Mouse (Mus musculus) MEL (cell line): ENCODE measurements at regions not wholly inside any gene's neighbourhood (a gene's known extent, or its start where the extent isn't known, plus 50 kb on each side); places are given as distances from the start of the nearest gene placed in this dataset.

Source experiments
- DNase-seq: peaks from one replicate; pipeline ENCODE4 v3.0.0; 2011; ENCODE audit warnings: low read depth, low spot score
- H3K27ac ChIP-seq: 2 replicates; pipeline ENCODE4 v1.5.1; 2012; ENCODE audit warnings: low read depth, mild to moderate bottlenecking, control low read depth, low read length, moderate library complexity; ENCODE audit not compliant: control insufficient read depth
- H3K27me3 ChIP-seq, 2 experiments: fragments of 150-350 bp in 1 of 2; sonication (generic) in 1 of 2; 2 replicates each; pipeline ENCODE4 v1.6.1; 2012; ENCODE audit warnings: low read length in 2 of 2, mild to moderate bottlenecking in 2 of 2, improper control_type of control experiment in 1 of 2, moderate library complexity in 1 of 2; ENCODE audit not compliant: insufficient read depth in 2 of 2, control insufficient read depth in 1 of 2
- H3K36me3 ChIP-seq, 2 experiments: 2 replicates each; pipeline ENCODE4 v1.6.1; 2012 to 2014; ENCODE audit warnings: low read length in 2 of 2, improper control_type of control experiment in 1 of 2, inconsistent platforms in 1 of 2, mild to moderate bottlenecking in 1 of 2; ENCODE audit not compliant: insufficient read depth in 2 of 2, control insufficient read depth in 1 of 2
- H3K4me1 ChIP-seq, 2 experiments: fragments of 150-350 bp in 1 of 2; sonication (generic) in 1 of 2; 2 replicates each; pipeline ENCODE4 v1.6.1; 2012; ENCODE audit warnings: low read length in 2 of 2, improper control_type of control experiment in 1 of 2, mild to moderate bottlenecking in 1 of 2; ENCODE audit not compliant: insufficient read depth in 2 of 2, control insufficient read depth in 1 of 2
- H3K4me3 ChIP-seq, 2 experiments: fragments of 150-350 bp in 1 of 2; sonication (generic) in 1 of 2; 2 replicates each; pipeline ENCODE4 v1.5.1; 2012; ENCODE audit warnings: low read depth in 2 of 2, low read length in 2 of 2, mild to moderate bottlenecking in 2 of 2, moderate library complexity in 2 of 2, control low read depth in 1 of 2, improper control_type of control experiment in 1 of 2; ENCODE audit not compliant: control insufficient read depth in 1 of 2, insufficient read depth in 1 of 2
- H3K79me2 ChIP-seq: 2 replicates; pipeline ENCODE4 v1.6.1; 2012; ENCODE audit warnings: mild to moderate bottlenecking, low read length, moderate library complexity; ENCODE audit not compliant: control insufficient read depth, poor library complexity, insufficient read depth
- H3K9ac ChIP-seq: 2 replicates; pipeline ENCODE4 v1.6.1; 2012; ENCODE audit warnings: low read depth, mild to moderate bottlenecking, control low read depth, low read length, moderate library complexity; ENCODE audit not compliant: control insufficient read depth, poor library complexity, severe bottlenecking
- H3K9me3 ChIP-seq: fragments of 150-350 bp; sonication (generic); replicated peaks from 2 replicates; pipeline ENCODE4 v1.6.1; 2012; ENCODE audit warnings: mild to moderate bottlenecking, low read length, improper control_type of control experiment, moderate library complexity; ENCODE audit not compliant: insufficient read depth
- CHD1 ChIP-seq: IDR thresholded peaks from 2 replicates; pipeline ENCODE4 v1.6.1; 2012; ENCODE audit warnings: low read depth, mild to moderate bottlenecking, inconsistent platforms, low read length, improper control_type of control experiment
- E2F4 ChIP-seq: IDR thresholded peaks from 2 replicates; pipeline ENCODE4 v1.6.1; 2011; ENCODE audit warnings: low read depth, low read length, improper control_type of control experiment, borderline replicate concordance
- ETS1 ChIP-seq: IDR thresholded peaks from 2 replicates; pipeline ENCODE4 v1.6.1; 2012; ENCODE audit warnings: low read depth, mild to moderate bottlenecking, inconsistent platforms, low read length, improper control_type of control experiment, moderate library complexity
- GABPA ChIP-seq: IDR thresholded peaks from 2 replicates; pipeline ENCODE4 v1.6.1; 2012; ENCODE audit warnings: low read depth, mild to moderate bottlenecking, inconsistent platforms, low read length, improper control_type of control experiment, moderate library complexity
- GATA1 ChIP-seq: IDR thresholded peaks from 2 replicates; pipeline ENCODE4 v1.6.1; 2011; ENCODE audit warnings: low read depth, low read length, improper control_type of control experiment
- HCFC1 ChIP-seq: IDR thresholded peaks from 2 replicates; pipeline ENCODE4 v1.6.1; 2012; ENCODE audit warnings: low read depth, mild to moderate bottlenecking, inconsistent platforms, low read length, improper control_type of control experiment, moderate library complexity
- JUND ChIP-seq: IDR thresholded peaks from 2 replicates; pipeline ENCODE4 v1.6.1; 2011; ENCODE audit warnings: low read depth, mild to moderate bottlenecking, improper control_type of control experiment, low read length
- MAFK ChIP-seq: IDR thresholded peaks from 2 replicates; pipeline ENCODE4 v1.6.1; 2011; ENCODE audit warnings: low read depth, mild to moderate bottlenecking, low read length, improper control_type of control experiment, borderline replicate concordance
- MAZ ChIP-seq: IDR thresholded peaks from 2 replicates; pipeline ENCODE4 v1.6.1; 2012; ENCODE audit warnings: low read depth, mild to moderate bottlenecking, inconsistent platforms, low read length, improper control_type of control experiment
- MEF2A ChIP-seq: IDR thresholded peaks from 2 replicates; pipeline ENCODE4 v1.6.1; 2014; ENCODE audit warnings: low read depth, mild to moderate bottlenecking, inconsistent platforms, low read length, improper control_type of control experiment; ENCODE audit not compliant: poor library complexity, insufficient replicate concordance, severe bottlenecking; ENCODE audit errors: extremely low read depth
- MYB ChIP-seq: IDR thresholded peaks from 2 replicates; pipeline ENCODE4 v1.6.1; 2011; ENCODE audit warnings: mild to moderate bottlenecking, low read depth, low read length, improper control_type of control experiment
- MYC ChIP-seq: IDR thresholded peaks from 2 replicates; pipeline ENCODE4 v1.6.1; 2011; ENCODE audit warnings: low read depth, mild to moderate bottlenecking, low read length, improper control_type of control experiment, moderate library complexity
- NELFE ChIP-seq: IDR thresholded peaks from 2 replicates; pipeline ENCODE4 v1.6.1; 2011; ENCODE audit warnings: low read depth, low read length, improper control_type of control experiment
- POLR2A ChIP-seq, 2 experiments: IDR thresholded peaks; 2 replicates each; pipeline ENCODE4 v1.6.1; 2011 to 2012; ENCODE audit warnings: low read length in 2 of 2, mild to moderate bottlenecking in 2 of 2, control low read depth in 1 of 2, improper control_type of control experiment in 1 of 2, low read depth in 1 of 2, moderate library complexity in 1 of 2; ENCODE audit not compliant: control insufficient read depth in 1 of 2, insufficient read depth in 1 of 2, poor library complexity in 1 of 2
- POLR2AphosphoS2 ChIP-seq: IDR thresholded peaks from 2 replicates; pipeline ENCODE4 v1.6.1; 2011; ENCODE audit warnings: low read length, improper control_type of control experiment
- RCOR1 ChIP-seq: IDR thresholded peaks from 2 replicates; pipeline ENCODE4 v1.6.1; 2012; ENCODE audit warnings: low read depth, mild to moderate bottlenecking, inconsistent platforms, low read length, improper control_type of control experiment
- SIN3A ChIP-seq: IDR thresholded peaks from 2 replicates; pipeline ENCODE4 v1.6.1; 2012; ENCODE audit warnings: low read length, improper control_type of control experiment, inconsistent platforms
- TAL1 ChIP-seq: IDR thresholded peaks from 2 replicates; pipeline ENCODE4 v1.6.1; 2012; ENCODE audit warnings: mild to moderate bottlenecking, inconsistent platforms, low read length, moderate library complexity, mixed read lengths
- USF2 ChIP-seq, 2 experiments: IDR thresholded peaks; 2 replicates each; pipeline ENCODE4 v1.6.1; 2011 to 2012; ENCODE audit warnings: improper control_type of control experiment in 2 of 2, low read length in 2 of 2, borderline replicate concordance in 1 of 2, inconsistent platforms in 1 of 2, low read depth in 1 of 2, mild to moderate bottlenecking in 1 of 2; ENCODE audit not compliant: insufficient read depth in 1 of 2
- ZC3H11A ChIP-seq: IDR thresholded peaks from 2 replicates; pipeline ENCODE4 v1.6.1; 2012; ENCODE audit warnings: low read depth, mild to moderate bottlenecking, inconsistent platforms, low read length, improper control_type of control experiment
- ZKSCAN1 ChIP-seq: IDR thresholded peaks from 2 replicates; pipeline ENCODE4 v1.6.1; 2012; ENCODE audit warnings: low read depth, mild to moderate bottlenecking, inconsistent platforms, low read length, improper control_type of control experiment, moderate library complexity

DNA sequence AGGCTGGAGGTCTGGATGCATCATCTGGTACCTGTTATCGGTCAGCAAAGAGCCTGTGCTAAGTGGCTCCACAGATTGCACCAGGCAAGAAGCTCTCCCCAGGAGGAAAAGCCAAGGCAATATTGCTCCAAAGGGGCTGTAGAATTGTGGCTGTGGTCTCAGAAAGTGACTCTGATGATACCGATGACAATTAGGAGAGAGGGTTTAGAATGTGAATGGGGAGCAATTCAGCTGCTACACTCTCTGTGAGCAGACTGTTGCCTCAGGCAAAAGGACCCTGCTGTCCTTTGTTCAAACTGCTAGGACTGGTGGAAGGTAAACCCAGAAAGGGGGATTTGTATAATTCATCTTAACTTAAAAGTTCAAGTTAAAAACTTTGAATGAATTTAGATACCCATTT lies 186.2 kb upstream of the Isl1 start:
- Histone ChIP-seq H3K4me3 (no peak overlapping the region), H3K9ac (no peak overlapping the region), H3K27me3 (no peaks in the 10 kb centered on the region), H3K4me1 (no peaks in the 10 kb centered on the region), H3K27ac (no peak overlapping the region), H3K9me3 (no peaks in the 10 kb centered on the region), H3K36me3 (no peaks in the 10 kb centered on the region), H3K79me2 (no peaks in the 10 kb centered on the region)
- no peak for DNase-seq
- TF ChIP-seq MAZ: no peak
- TF ChIP-seq GABPA: no peak
- no peak for TF ChIP-seq CHD1
- no peak for TF ChIP-seq ZC3H11A
- TF ChIP-seq NELFE: no peak
- TF ChIP-seq ETS1: no peak
- TF ChIP-seq ZKSCAN1: no peak
- TF ChIP-seq MYC: no peak
- TF ChIP-seq MEF2A: no peak
- TF ChIP-seq TAL1: no peak
- no peak for TF ChIP-seq MYB
- TF ChIP-seq RCOR1: no peak
- TF ChIP-seq HCFC1: no peak
- TF ChIP-seq SIN3A: no peak
- TF ChIP-seq MAFK: no peak

DNA sequence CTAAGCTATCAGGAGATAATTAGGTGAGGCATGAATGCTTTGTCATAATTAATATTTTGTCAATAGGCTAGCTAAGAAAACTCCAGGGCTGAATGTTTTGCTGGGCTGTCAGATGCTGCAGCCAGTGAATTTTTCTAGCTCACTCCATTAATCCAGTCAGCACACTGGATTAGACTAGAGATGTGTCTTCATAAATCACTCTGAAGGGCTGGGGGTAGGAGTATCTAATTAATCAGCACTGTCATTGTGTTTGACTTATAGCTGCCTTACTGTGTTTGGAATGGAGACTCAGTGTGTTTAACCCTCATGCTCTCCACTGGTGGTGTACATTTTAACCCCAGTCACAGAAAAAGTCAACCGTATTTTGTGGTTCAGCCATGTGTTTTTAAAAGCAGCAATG lies 179.9 kb upstream of the Isl1 start:
- DNase-seq: no peak
- Histone ChIP-seq H3K27ac (no peak overlapping the region), H3K9me3 (no peaks in the 10 kb centered on the region)

More for the DNA sequence above, 179.9 kb upstream of the Isl1 start:
- no peak overlapping the region for H3K9ac ChIP-seq
- no peaks in the 10 kb centered on the region for H3K79me2 ChIP-seq
- H3K4me3 ChIP-seq: no peak overlapping the region
- no peaks in the 10 kb centered on the region for H3K36me3 ChIP-seq
- H3K4me1 ChIP-seq: no peaks in the 10 kb centered on the region
- no peaks in the 10 kb centered on the region for H3K27me3 ChIP-seq
- TF ChIP-seq USF2 (IDR thresholded peaks at IDR 0.05; ENCODE audit: borderline replicate concordance in 1 of 2, insufficient read depth in 1 of 2, low read depth in 1 of 2, low read length in 2 of 2): no peak
- TF ChIP-seq POLR2AphosphoS2: no peak
- no peak for TF ChIP-seq E2F4
- TF ChIP-seq GATA1: no peak
- no peak for TF ChIP-seq JUND
- TF ChIP-seq SIN3A: no peak
- TF ChIP-seq POLR2A (IDR thresholded peaks at IDR 0.05; ENCODE audit: control insufficient read depth in 1 of 2, insufficient read depth in 1 of 2, low read depth in 1 of 2, low read length in 2 of 2, poor library complexity in 1 of 2): no peak
- no peak for TF ChIP-seq MAFK
- no peak for TF ChIP-seq MYC
- TF ChIP-seq, all 39 proteins: peak for 0
